Mouse (Mus musculus) limb, embryonic 10.5 days (tissue): ENCODE measurements around the gene Mtmr6. TPM values are rescaled to one million over a fixed set of nuclear protein-coding genes. Genes with fewer than 3 reads are reported as not detected.

Experiments
- DNase-seq: peaks from one replicate; pipeline ENCODE4 v3.0.0-alpha.2; 2017; ENCODE audit warnings: low spot score
- H3K27ac ChIP-seq: fragments of 300-500 bp; sonication (generic); 2 replicates; pipeline ENCODE4 v1.5.1; 2016; ENCODE audit warnings: mild to moderate bottlenecking
- H3K27me3 ChIP-seq: fragments of 300-500 bp; sonication (generic); 2 replicates; pipeline ENCODE4 v1.6.1; 2016; ENCODE audit warnings: low read depth, mild to moderate bottlenecking; ENCODE audit not compliant: poor library complexity, severe bottlenecking
- H3K36me3 ChIP-seq: fragments of 300-500 bp; sonication (generic); 2 replicates; pipeline ENCODE4 v1.6.1; 2016; ENCODE audit warnings: mild to moderate bottlenecking, moderate library complexity
- H3K4me1 ChIP-seq: fragments of 300-500 bp; sonication (generic); 2 replicates; pipeline ENCODE4 v1.6.1; 2016
- H3K4me3 ChIP-seq: fragments of 300-500 bp; sonication (generic); 2 replicates; pipeline ENCODE4 v1.5.1; 2016; ENCODE audit warnings: mild to moderate bottlenecking, moderate library complexity
- H3K9me3 ChIP-seq: fragments of 300-500 bp; sonication (generic); replicated peaks from 2 replicates; pipeline ENCODE4 v1.6.1; 2016; ENCODE audit warnings: mild to moderate bottlenecking
- WGBS: fragments of 180-500 bp; shearing (Covaris S2); methylation state at CpG from one replicate; pipeline ENCODE4 v1.1.7; 2016; 5-methylcytosine and 5-hydroxymethylcytosine counted together
- polyA plus RNA-seq: library from polyadenylated mRNA; unstranded; fragments of >200 nt; fragmentation: Nextera tagmentation; extraction: Ambion mirVana; gene quantifications from 2 replicates; pipeline ENCODE4 v1.2.1, GENCODE M21; 2016

Gene Mtmr6
- 16.7 and 20.9 TPM in 2 replicates for polyA plus RNA-seq

GRCm38 (mm10) chr14:60264990-60265876, at the start of gene Mtmr6:
Mtmr6 (plus strand) TSS chr14:60265228.
- peak within 1 kb of the TSS; percentile 86 for H3K27ac ChIP-seq
- H3K9me3 ChIP-seq: no peaks in the 10 kb centered on the region
- under 1% methylated on average over 51 of the region's 51 CpGs for WGBS
- peak; percentile 94 for DNase-seq
- H3K36me3 ChIP-seq: no peaks in the 10 kb centered on the region
- H3K4me3 ChIP-seq: peak within 1 kb of the TSS; percentile 91
- no peaks in the 10 kb centered on the region for H3K27me3 ChIP-seq
- peaks cover 5% of the 10 kb centered on the region; the same call in 1 of the 2 replicates for H3K4me1 ChIP-seq

DNA sequence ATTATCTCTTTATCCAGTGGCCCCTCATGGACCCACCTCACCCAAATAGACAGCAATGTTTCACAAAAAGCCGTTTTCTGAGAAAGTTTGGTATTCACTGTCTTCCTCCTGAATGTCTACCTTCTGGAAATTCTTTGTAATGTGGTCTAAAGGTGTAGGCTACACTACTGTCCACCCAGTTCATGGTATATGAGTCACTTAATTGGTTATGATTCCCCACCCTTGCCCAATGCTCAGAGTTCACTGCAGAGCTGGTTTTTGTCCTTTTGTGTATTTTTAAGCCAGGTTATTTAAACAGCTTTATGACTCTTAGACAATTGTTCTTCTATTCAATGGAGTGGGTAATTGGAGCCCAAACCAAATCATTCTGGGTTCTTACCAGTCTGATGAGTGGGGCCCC, 48.9 kb upstream of the Mtmr6 start:
- WGBS: 92% methylated on average over 1 of the region's 1 CpGs
- no peaks in the 10 kb centered on the region for H3K27me3 ChIP-seq
- DNase-seq: no peak

GRCm38 (mm10) chr14:60217616-60218015, 47.4 kb upstream of the Mtmr6 start:
- no peak for DNase-seq
- Histone ChIP-seq H3K27me3 (no peaks in the 10 kb centered on the region), H3K4me3 (no peak overlapping the region), H3K4me1 (no peaks in the 10 kb centered on the region), H3K27ac (no peak overlapping the region), H3K36me3 (peaks cover 53% of the 10 kb centered on the region), H3K9me3 (no peaks in the 10 kb centered on the region)
- 96% methylated on average over 4 of the region's 4 CpGs for WGBS

More for the DNA sequence above, 48.9 kb upstream of the Mtmr6 start:
- H3K36me3 ChIP-seq: peaks cover 43% of the 10 kb centered on the region
- no peaks in the 10 kb centered on the region for H3K9me3 ChIP-seq
- H3K27ac ChIP-seq: no peak overlapping the region
- H3K4me1 ChIP-seq: no peaks in the 10 kb centered on the region
- no peak overlapping the region for H3K4me3 ChIP-seq

- no peak for DNase-seq
- WGBS: 96% methylated on average over 10 of the region's 10 CpGs
- Histone ChIP-seq H3K4me1 (no peaks in the 10 kb centered on the region), H3K9me3 (no peaks in the 10 kb centered on the region), H3K27ac (no peak overlapping the region), H3K27me3 (no peaks in the 10 kb centered on the region), H3K36me3 (peaks cover 57% of the 10 kb centered on the region), H3K4me3 (no peak overlapping the region)
Observed at GRCm38 (mm10) chr14:60219886-60220285, 45.1 kb upstream of the Mtmr6 start.

DNA sequence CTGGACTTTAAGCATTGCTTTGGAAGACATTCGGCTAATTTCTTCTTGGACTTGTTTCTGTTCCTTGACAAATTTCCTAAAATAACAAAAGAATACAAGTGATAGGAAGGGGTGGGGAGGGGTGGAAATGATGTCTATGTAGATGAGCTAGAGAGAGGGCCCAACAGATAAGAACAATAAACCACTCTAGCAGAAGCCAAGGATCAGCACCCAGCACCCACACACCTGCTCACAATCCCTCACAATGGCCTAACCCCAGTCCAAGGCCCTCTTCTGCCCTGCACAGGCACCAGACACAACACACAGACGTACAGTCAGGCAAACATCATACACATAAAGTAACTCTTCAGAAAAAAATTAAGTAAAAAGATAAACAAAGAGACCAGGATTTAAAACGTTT, 26.5 kb upstream of the Mtmr6 start:
- no peak for DNase-seq
- Histone ChIP-seq H3K36me3 (peaks cover 93% of the 10 kb centered on the region), H3K27me3 (no peaks in the 10 kb centered on the region), H3K4me1 (no peaks in the 10 kb centered on the region), H3K27ac (no peak overlapping the region), H3K4me3 (no peak overlapping the region), H3K9me3 (no peaks in the 10 kb centered on the region)
- WGBS: 90% methylated on average over 3 of the region's 3 CpGs

GRCm38 (mm10) chr14:60250366-60250765, 14.7 kb upstream of the Mtmr6 start:
- WGBS: 38% methylated on average over 8 of the region's 8 CpGs
- peaks cover 20% of the 10 kb centered on the region for H3K4me1 ChIP-seq
- H3K4me3 ChIP-seq: peak overlapping the region; percentile 96
- no peaks in the 10 kb centered on the region for H3K27me3 ChIP-seq
- no peaks in the 10 kb centered on the region for H3K9me3 ChIP-seq
- peaks cover 9% of the 10 kb centered on the region for H3K36me3 ChIP-seq
- DNase-seq: no peak
- H3K27ac ChIP-seq: peak overlapping the region; percentile 95

DNA sequence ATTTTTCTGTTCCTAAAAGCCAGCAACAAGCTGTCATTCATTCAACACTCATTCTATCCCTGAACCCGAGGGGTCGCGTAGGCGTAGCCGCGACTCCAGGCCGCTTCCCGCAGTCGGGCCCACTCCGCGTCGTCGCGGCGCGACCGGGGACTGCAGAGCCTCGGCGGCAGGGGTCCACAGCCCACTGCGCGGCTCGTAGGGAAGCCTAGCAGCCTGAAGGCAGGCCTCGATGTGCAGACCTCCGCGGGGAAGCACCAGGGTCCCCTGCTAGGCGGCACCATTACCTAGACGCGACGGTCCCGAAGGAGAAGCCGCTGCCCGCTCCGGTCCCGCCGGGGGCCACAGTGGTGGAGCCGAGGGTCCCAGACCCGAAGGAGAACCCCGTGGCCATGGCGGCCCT, 14.1 kb upstream of the Mtmr6 start:
- Histone ChIP-seq H3K9me3 (no peaks in the 10 kb centered on the region), H3K27ac (peak overlapping the region; percentile 95), H3K27me3 (no peaks in the 10 kb centered on the region), H3K4me1 (peaks cover 20% of the 10 kb centered on the region), H3K36me3 (peaks cover 6% of the 10 kb centered on the region), H3K4me3 (peak overlapping the region; percentile 96)
- no peak for DNase-seq
- WGBS: under 1% methylated on average over 39 of the region's 39 CpGs

DNA sequence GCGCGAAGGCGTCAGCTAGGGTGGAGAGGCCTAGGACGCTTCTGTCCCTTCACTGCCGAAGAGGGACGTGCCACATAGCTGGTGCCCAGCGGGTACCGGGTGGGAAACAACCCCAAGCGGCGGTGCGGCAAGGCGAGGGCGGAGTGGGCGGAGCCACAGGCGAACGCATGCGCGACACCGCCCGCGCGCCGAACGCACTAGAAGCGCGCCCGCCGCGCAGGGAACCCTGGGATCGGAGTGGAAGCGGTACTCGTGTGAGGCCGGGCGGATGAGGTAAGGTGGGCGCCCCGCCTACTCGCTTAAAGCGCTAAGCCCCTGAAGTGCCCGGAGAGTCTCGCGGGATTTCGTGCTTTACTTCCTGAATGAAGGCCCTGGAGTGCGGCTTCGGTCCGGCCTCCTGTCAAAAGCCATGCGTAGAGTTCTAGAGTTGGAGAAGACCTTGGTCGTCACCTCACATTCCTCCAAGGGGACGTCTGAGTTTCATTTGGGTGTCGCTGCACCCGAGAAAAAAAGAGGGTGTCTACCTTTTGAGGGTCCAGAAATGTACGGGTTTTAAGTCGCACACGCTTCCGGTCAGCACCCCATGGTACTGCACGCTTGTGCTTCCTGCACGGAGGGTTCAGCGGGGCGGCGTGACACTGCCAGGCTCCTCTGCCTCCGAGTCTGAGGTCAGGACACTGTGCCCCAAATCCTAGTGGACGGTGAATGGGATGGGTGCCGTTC, 13.6 kb upstream of the Mtmr6 start, which contains the start of the genes Nupl1 and Gm49336:
TSS of gene Nupl1 (minus strand) at position 151 of the 723 bp plus-strand sequence.
TSS of gene Gm49336 (minus strand) at position 227 of the 723 bp plus-strand sequence.
- Histone ChIP-seq H3K36me3 (peaks cover 6% of the 10 kb centered on the region), H3K27me3 (no peaks in the 10 kb centered on the region), H3K4me1 (peaks cover 20% of the 10 kb centered on the region), H3K27ac (peak within 1 kb of the TSS; percentile 95), H3K4me3 (peak within 1 kb of the TSS; percentile 96), H3K9me3 (no peaks in the 10 kb centered on the region)
- under 1% methylated on average over 62 of the region's 62 CpGs for WGBS
- DNase-seq: peak; percentile 96

GRCm38 (mm10) chr14:60252004-60253000, 12.7 kb upstream of the Mtmr6 start:
- Histone ChIP-seq H3K36me3 (no peaks in the 10 kb centered on the region), H3K9me3 (no peaks in the 10 kb centered on the region), H3K27me3 (no peaks in the 10 kb centered on the region), H3K27ac (peak overlapping the region; percentile 95), H3K4me1 (peaks cover 20% of the 10 kb centered on the region), H3K4me3 (peak overlapping the region; percentile 96)
- 24% methylated on average over 15 of the region's 15 CpGs for WGBS
- no peak for DNase-seq

GRCm38 (mm10) chr14:60253466-60253865, 11.6 kb upstream of the Mtmr6 start:
- Histone ChIP-seq H3K4me1 (peaks cover 20% of the 10 kb centered on the region), H3K27me3 (no peaks in the 10 kb centered on the region), H3K27ac (no peak overlapping the region), H3K9me3 (no peaks in the 10 kb centered on the region), H3K4me3 (no peak overlapping the region), H3K36me3 (no peaks in the 10 kb centered on the region)
- no peak for DNase-seq
- WGBS: 93% methylated on average over 3 of the region's 3 CpGs

DNA sequence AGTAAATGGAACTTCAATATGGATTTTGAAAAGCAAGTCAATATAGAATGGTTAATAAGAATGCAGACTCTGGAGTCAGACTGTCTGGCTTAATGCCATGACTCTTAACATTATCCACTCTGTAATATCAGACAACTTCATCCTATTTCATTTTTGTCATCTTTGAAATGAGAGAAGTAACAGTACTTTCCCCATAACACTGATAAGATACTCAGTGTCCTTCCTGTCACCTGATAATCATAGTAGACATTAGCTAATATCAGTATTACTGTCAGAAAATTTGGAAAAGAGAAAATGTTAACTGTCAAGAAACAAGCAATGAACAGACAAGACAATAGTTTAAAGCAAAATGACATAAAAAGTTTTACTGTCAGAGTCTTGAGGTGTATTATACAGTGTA, 10.3 kb upstream of the Mtmr6 start:
- H3K36me3 ChIP-seq: no peaks in the 10 kb centered on the region
- no peak for DNase-seq
- H3K9me3 ChIP-seq: no peaks in the 10 kb centered on the region
- no peak overlapping the region for H3K4me3 ChIP-seq
- H3K27ac ChIP-seq: no peak overlapping the region
- H3K4me1 ChIP-seq: peaks cover 14% of the 10 kb centered on the region
- no peaks in the 10 kb centered on the region for H3K27me3 ChIP-seq

DNA sequence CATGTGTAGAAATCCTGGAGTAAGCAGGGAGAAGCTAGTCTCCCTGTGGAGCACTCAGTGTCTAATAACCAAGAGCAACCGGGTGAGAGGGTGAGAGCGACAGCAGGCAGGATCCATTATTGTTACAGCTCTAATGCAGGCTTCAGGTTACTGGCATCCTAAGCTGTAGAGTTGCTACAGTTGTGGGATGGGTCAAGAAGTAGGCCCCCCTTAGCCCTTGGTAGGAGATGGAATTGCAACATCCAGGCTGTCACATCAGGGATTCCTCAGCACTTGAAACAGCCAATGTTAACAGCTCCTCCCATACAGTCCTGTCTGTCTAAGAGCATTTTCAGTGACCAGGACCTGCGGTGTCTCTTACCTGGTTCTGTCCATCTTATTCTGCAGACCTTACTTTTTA, 8.7 kb upstream of the Mtmr6 start:
- Histone ChIP-seq H3K27me3 (no peaks in the 10 kb centered on the region), H3K36me3 (no peaks in the 10 kb centered on the region), H3K27ac (no peak overlapping the region), H3K4me1 (peaks cover 8% of the 10 kb centered on the region), H3K9me3 (no peaks in the 10 kb centered on the region), H3K4me3 (no peak overlapping the region)
- 23% methylated on average over 3 of the region's 3 CpGs for WGBS
- DNase-seq: no peak
